Mouse (Mus musculus) adrenal gland, adult (tissue): ENCODE results near the gene Tmem104.

Experiments
- DNase-seq, 2 experiments: peaks; one replicate each; pipeline ENCODE4 v3.0.0; 2022 to 2023; ENCODE audit warnings: low spot score in 1 of 2; ENCODE audit not compliant: inconsistent age in 2 of 2

Gene Tmem104

DNA sequence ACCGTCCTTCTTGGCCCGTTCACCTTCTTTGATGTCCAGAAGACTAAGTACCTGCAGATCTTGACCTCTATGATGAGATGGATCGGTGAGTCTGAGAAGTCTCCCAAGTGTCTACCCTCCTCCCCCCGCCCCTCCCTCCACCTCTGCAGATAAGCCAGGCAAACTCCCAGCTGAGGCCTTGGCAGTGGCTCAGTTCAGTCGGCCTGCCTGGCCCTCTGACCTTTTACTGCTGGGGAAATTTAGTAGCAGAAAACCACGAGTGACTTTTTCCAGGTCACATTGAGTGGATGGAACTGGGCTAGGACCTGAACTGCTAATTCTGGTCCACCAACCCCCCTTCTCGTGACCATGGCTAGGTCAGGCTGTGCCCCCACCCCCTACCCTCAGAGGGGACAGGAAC is 41.1 kb downstream of the Tmem104 start:
- peak; percentile 45 to 62 for DNase-seq

DNA sequence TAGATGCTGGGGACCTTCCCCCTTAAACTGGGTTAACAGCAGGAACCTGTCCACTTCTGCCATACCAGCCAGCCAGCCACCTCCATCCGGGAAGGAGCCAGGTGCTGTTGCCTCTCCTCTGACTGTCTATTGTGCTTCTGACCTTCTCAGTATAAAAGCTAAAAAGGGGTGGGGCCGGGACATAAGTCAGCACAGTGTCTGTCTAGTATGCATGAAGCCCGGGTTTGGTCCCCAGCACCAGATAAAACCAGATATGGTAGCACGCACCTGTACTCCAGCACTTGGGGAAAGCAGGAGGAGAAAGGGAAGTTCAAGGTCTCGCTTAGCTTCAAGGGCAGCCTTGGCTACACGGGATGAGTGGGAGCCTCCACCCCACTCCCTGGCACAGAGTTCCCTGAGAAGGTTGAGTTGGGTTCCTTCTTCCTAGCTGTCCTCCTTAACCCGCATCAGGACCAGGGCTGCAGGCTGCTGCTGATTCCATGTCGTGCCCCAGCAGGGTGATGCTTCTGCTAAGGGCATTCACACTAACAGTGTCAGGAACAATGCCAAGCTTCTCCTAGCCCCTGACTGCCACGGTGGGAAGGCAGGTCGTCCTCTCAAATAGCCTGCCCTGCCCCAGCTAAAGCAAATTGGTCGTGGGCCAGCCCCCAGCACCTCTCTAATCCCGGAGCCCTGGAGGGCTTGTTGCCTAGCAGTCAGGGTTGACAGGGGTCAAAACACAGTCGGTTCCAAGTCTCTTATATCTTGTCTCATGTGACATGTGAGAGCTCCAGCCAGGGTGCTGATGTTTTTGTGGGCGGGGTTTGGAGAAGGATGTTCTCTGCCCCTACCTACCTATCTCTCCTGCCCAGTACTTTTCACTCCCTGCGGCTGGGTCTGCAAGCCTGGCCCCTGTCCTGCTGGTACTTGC is 42.0 kb downstream of the Tmem104 start:
- DNase-seq: peak in 1 of 2 experiments; percentile 63

DNA sequence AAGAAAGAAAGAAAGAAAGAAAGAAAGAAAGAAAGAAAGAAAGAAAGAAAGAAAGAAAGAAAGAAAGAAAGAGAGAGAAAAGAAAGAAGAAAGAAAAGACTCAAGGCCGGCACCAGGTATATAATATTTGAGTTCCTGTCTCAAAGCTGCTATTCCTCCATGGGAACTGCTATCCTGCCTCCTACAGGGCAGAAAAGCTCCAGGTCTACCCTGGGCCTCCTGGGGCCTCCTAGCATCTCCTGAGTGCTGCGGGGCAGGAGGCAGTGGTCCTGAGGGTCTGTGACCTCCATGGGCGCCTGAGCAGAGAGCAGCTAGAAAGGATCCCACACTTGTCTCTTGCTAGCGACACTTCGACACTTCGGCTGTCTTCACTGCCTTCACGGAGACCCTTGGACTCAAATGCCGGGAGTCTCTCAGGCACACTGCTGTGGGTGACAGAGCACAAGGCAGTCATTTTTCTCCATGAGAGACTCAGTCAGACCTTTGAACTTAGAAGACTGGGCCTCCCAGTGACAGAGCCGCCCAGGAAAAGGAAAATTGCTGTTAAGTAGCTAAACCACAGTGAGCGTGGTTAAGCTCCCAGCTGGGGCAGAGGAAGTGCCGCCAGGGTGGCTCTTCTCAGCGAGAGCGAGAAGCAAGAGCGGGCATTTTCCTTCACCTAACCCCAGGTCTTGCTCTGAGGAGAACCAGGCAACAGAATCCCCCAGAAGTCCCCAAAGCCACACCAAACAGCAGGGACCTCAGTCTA is 44.1 kb downstream of the Tmem104 start:
- no peak for DNase-seq

- DNase-seq: no peak
Measured at GRCm38 (mm10) chr11:115231924-115232323, 44.6 kb downstream of the Tmem104 start.

DNA sequence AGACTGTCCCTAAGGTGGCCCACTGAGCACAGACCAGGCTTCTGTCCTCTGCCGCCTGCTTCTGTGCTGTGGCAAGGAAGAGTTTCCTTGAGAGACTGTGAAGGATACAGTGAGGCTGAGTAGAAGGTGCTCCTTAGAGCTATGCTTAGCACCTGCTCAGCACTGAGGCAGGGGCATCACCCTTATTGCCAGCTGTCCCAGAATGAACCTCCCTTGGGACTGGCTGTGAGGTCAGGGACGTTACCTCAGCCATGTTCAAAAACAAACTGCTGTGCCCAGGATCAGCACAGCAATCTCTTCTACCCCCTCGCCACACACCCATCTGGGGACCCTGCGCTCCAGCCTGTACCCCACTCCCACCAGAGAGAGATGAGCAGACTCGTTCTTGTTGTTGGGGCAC is 45.6 kb downstream of the Tmem104 start:
- no peak for DNase-seq

DNA sequence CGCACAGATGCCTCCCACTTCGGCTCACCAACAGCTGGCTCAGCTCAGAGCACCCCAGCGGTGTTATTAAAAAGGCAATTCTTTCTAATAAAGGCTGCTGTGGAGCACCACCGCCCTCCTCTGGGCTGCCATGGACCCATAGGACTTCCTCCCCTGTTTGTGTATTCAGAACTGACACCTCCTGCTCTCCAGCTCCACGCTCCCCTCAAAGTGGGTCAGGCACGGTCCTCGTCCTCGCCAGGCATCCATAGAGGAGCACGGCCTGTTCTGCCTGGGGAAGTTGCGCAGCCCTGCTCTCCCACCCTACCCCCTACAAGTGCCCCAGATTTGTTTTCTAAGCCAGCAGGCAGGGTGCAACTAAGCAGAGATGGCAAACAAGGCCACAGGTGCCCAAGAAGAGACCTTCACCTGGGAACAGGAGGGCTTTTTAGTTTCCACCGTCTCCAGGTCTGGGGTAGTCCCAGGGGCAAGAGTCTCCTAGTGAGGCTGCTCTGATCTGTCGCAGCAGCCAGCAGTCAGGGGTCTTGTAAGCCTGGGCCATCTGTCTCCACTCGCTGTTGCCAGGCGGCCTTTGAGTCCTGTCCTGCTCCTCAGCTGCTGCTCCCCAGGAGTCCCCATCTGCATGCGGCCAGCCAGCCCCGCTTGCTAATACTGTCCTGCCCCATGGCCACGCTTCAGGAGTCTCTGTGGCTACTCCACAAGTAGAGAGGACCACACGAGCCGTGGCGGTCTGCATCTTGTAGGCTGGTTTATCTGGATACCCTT is 46.4 kb downstream of the Tmem104 start:
- DNase-seq: no peak

DNA sequence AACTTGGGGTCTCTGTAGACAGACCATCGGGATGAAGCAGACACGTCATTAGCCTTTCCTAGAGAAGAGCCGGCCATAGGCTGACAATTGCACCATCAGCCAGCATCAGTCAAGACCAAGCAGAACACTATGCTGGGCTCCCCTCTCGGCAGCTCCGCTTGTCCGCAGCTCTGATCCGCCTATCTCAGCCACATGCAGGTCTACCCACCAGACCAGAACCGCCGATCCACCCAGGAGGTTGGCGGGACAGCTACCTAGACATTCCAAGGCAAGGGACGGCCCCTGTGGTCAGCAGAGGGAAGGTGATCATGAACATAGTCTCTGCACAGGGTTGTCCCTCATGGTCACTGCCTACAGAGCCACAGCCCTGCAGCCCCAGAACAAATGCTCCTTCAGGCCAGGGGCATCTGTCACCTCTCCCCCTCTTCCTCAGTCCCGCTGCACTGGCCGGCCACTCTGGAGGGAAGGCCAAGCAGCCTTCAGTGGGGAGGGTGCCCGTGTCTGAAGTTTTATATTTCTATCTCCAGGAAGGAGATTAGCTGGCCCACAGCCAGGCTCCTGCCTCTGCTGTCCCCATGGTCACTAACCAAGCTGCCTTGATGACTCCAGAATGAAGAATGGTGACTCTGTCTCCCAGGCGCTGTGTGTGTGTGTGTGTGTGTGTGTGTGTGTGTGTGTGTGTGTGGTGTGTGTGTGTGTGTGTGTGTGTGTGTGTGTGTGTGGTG is 47.2 kb downstream of the Tmem104 start:
- peak; percentile 74 to 81 for DNase-seq

DNA sequence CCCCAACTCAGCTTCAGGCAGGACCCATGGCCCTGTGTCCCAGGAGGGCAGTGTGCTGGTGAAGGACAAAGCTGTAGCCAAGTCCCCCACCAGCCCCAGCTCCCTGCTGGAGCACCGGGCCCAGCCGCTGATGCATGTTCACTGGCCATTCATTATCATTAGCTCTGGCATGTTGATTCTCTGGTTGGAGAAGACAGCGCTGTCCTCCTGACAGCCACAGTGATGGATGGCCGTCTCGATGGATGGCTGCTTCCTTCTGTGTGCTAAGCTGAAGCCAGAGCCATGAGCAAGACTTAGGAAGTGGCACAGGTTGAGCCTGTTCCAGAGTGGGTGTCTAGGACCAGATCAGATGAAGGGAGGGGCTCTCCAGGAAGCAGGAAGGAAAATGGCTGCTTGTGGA is 49.3 kb downstream of the Tmem104 start:
- peak in 1 of 2 experiments; percentile 59 for DNase-seq

DNA sequence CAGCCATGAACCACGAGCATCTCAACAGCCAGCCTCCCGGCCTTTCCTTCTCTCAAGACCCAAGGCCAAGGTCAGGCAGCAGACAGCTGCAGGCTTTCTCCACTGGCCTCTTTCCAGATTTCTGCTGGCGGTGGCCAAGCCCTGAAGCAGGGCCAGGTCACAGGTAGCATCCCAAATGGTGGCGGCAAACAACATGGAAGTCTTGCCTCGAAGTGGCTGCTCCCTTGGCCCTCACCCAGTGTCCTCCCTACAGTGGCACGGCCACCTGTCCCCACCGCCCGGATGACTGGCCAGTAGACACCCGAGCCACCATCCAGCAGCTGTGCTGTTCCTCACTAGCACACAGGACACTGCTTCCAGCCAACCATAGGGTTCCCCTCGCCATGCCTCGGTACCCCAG is 54.1 kb downstream of the Tmem104 start:
- DNase-seq: peak; percentile 56 to 75

GRCm38 (mm10) chr11:115242746-115243145 is 55.5 kb downstream of the Tmem104 start:
- DNase-seq: no peak

GRCm38 (mm10) chr11:115243783-115244182 is 56.5 kb downstream of the Tmem104 start:
- no peak for DNase-seq

GRCm38 (mm10) chr11:115244840-115245239 is 57.6 kb downstream of the Tmem104 start:
- DNase-seq: no peak

- no peak for DNase-seq
Measured at GRCm38 (mm10) chr11:115246386-115246785, 59.1 kb downstream of the Tmem104 start.

DNA sequence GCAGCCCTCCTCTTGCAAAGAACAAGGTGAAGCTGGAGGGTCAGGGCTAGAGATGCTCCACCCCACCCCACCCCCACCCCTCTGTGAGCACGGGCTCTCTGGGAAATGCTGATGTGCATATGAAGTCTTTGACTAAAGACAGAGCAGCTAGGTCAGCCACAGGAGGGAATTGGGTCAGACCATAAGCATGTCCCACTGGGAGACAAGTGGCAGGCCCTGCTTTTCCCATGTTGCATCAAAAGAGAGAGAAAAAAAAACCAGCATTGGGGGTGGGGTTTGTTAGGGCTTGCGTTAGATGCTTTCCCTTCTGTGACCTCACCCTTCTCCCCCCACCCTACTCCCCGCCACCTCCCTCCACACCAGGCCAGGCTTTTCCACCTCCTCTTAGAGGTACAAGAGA is 60.0 kb downstream of the Tmem104 start:
- DNase-seq: no peak

GRCm38 (mm10) chr11:115247945-115248344 is 60.7 kb downstream of the Tmem104 start:
- DNase-seq: no peak

GRCm38 (mm10) chr11:115249721-115250404 is 62.6 kb downstream of the Tmem104 start:
- DNase-seq: peak; percentile 50 to 70

DNA sequence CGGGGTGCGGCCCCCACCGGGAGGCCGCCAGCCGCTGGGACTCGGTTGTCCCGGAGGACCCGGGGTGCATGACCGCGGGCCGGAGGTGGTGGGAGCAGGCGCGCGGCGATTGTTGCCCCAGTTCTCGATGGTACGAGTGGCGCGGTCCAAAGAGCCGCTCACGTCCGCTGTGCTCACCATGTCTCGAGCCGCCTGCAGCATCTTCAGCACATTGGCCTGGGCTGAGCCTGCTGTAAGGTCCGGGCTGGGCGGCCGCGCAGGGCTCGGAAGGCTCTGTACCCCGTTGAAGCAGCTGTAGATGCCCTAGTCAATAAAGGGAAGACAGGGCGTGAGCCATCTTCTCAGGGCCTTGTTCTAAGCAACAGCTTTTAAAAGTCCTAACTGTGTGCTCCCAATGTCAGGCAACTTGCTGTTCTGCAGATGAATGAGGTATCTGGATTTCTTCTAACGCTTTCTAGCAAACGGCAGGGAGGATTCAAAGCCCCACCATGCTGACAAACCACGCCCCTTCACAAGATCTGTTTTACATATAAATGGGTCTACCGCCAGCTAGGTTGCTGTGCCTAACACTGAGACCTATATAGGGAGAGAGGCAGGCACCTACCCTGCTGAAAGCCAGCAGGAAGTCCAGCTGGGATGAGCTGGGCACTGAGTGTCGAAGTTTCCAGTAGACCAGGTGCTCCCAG is 63.3 kb downstream of the Tmem104 start:
- no peak for DNase-seq

GRCm38 (mm10) chr11:115251258-115251657 is 64.0 kb downstream of the Tmem104 start:
- peak in 1 of 2 experiments; percentile 58 for DNase-seq

DNA sequence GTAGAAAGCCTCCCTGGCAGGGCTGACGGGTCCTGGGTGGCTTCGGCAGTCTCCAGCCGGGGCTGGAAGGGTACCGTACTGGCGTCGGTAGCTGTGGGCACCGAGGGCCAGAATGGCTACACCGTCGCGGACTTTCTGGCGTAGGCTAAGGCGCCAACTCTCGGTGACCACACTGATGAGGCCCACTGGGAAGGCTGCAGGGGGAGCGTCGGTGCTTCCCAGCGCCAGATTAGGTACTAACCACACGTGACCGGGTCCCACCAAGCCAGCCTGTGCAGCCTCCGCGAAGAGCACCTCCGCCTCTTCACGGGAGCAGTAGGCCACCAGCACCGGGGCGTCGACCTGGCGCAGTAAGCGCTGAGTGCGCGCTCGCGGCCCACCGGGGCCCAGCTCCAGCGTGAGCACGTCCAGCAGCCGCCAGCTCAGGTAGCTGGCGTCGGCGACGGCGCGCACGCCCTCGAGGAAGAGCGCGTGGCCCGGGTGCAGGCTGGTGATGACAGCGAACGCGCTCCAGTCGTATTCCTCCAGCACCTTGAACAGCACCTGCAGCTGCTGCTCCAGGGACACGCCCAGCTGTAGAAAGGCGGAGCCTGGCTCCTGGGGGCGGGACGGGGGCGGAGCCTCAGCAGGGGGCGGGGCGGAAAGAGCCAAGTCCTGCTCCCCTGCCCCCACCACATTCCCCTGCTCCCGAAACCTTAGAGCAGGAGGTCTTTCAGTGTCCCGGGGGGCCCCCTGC is 70.7 kb downstream of the Tmem104 start:
- no peak for DNase-seq
